Mouse (Mus musculus): ENCODE results near the gene Zic2.

Zic2 gene

DNA sequence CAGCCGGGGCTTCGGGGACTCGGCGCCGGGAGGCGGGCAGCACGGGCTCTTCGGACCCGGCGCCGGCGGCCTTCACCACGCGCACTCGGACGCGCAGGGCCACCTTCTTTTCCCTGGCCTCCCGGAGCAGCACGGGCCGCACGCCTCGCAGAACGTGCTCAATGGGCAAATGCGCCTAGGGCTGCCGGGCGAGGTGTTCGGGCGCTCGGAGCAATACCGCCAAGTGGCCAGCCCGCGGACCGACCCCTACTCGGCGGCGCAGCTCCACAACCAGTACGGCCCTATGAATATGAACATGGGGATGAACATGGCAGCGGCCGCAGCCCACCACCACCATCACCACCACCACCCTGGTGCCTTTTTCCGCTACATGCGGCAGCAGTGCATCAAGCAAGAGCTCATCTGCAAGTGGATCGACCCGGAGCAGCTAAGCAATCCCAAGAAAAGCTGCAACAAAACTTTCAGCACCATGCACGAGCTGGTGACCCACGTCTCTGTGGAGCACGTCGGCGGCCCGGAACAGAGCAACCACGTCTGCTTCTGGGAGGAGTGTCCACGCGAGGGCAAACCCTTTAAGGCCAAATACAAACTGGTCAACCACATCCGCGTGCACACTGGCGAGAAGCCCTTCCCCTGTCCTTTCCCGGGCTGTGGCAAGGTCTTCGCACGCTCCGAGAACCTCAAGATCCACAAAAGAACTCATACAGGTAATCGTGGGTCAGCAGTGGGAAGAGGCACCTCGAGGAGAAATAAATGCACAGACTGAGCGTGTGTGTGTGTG, 996 bp downstream of the Zic2 start:
- CTCF ChIA-PET = interaction anchor here (0.8 kb wide), 1 partner anchor 13 kb away, joined by 3 read pairs; no protein-coding TSS in a partner anchor

DNA sequence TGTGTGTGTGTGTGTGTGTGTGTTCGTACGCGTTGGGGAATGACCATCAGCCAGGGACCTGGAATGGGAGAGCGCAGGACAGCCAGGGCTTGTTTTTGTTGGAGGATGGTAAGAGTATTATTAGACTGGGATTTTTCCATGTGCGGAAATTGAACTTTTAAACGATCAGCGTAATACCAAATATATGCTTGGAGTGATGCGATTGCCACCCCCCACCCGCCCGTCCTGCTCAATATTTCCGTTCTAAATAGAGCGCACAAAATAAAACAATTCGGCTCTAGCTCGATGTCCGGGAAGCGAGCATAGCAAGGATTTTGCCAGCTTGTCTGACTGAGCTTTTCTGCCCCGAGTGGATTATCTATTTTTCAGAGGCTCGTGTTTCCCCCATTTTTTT, 1.6 kb downstream of the Zic2 start:
- CTCF ChIA-PET = interaction anchor here (0.6 to 0.8 kb wide), 2 partner anchors 10 to 12 kb away, joined by 3 to 4 read pairs; no protein-coding TSS in a partner anchor

DNA sequence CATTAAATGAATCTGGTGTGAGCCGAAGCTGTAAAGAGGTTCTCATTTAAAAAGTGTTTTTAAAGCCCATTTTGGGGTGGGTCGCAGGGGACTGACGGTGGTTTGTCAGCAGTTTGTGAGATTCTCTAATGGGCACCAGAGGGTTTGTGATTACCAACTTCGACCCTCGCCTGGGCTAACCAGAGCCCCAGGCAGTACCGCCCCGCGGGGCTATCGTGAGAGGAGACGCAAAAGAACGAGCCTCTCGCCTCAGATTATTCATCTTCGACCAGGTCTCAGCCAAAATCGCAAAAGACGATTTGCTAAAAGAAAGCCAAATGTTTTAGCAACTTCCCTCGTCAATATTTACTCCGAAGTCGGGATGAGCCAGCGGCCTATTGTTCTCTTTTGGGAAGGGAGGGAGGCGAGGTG, 2.0 kb downstream of the Zic2 start:
- CTCF ChIA-PET = interaction anchor here (0.6 kb wide), 1 partner anchor 11 kb away, joined by 4 read pairs; no protein-coding TSS in a partner anchor

DNA sequence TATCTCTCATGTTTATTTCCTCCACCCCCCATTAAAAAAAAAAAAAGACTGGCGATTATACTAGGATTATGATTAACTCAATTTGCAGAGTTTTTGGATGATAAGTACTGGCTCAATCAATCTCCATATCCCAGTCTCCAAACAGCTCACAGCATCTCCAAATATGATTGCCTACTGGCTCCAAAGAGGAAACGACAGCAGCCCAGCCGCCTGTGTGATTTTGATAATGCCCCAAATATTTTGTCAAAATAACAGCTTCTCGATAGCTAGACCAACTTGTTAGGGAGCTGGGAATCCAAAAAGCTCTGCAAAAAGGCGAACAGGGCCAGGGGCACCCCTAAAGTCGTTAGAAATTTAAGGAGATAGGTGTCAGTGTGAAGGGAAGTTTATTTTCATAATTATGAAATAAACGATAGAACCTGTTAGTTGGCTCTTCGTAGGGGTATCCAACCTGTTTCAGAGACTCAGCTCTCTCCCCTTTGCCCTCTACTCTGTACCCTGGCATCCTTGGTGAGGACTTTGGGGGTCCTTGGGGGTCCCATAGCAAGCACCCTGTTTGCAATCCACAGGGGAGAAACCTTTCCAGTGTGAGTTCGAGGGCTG, 2.8 kb downstream of the Zic2 start:
- CTCF ChIA-PET = interaction anchor here (0.6 to 1.0 kb wide), 2 partner anchors 9 to 418 kb away, joined by 4 to 5 read pairs; no protein-coding TSS in a partner anchor

DNA sequence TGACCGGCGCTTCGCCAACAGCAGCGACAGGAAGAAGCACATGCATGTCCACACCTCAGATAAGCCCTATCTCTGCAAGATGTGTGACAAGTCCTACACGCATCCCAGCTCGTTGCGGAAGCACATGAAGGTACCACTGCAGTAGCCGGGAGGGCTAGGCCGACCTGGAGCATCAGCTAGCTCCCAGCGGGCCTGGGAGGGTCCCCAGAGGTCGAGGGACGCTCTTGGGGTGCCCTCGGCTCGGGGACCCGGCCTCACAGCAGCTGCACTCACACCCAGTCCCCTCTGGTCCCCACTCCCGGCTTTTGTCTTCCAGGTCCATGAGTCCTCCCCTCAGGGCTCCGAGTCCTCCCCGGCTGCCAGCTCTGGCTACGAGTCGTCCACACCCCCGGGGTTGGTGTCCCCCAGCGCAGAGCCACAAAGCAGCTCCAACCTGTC, 3.4 kb downstream of the Zic2 start:
- CTCF ChIA-PET = interaction anchor here (0.5 to 1.0 kb wide), 3 partner anchors 9 to 419 kb away, joined by 4 to 6 read pairs (median 5); partner anchors contain the start of gene Zic5

DNA sequence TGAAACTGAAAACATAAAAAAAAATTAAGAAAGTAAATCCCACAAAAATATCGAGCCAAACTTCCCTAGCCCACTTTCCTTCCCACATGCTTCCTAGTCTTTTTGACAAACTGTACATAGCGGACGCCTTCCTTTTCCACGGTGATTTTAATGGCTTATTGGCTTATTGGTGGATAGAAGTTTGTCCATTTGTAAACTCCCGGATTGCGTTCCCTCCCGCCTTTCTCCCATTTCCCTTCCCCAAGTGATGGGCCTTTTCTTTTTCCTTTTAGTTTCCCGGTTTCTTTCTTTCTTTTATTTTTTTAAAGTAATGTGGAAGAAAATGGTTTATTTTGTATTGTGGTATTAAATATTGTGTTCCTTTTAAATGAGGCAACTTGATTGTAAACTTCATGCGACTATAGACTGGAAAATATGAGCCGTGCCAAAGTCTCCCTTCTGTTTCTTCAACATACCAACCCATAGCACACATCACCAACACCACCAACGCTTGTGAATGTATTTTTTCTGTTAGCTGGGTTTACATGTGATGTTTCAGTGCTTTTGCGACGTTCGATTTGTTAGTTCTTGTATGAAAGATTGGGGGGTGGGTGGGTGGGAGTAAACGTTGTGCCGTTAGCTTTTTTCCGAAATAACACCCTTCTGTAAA, 4.3 kb downstream of the Zic2 start:
- CTCF ChIA-PET = no interaction called here

DNA sequence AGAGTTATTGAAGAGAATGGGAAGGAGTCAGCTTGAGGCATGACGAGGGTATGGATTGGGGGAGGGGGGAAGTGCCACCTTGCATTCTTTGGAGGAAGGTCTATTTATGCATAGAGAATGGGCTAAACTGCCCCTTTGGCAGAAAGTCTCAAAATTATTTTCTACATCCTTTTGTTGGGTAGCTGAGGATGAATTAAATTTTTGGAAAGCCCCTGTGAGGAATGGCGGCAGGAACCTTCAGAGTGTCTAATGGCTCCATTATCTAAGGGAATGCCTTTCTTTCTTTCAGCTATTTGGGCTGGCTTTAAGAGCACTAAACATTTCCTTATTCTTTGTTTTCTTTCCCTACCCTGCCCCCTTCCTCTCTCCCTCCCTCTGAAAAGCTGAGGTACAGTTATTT, 5.1 kb downstream of the Zic2 start:
- CTCF ChIA-PET = interaction anchor here (0.7 kb wide), 1 partner anchor 12 kb away, joined by 3 read pairs; no protein-coding TSS in a partner anchor

DNA sequence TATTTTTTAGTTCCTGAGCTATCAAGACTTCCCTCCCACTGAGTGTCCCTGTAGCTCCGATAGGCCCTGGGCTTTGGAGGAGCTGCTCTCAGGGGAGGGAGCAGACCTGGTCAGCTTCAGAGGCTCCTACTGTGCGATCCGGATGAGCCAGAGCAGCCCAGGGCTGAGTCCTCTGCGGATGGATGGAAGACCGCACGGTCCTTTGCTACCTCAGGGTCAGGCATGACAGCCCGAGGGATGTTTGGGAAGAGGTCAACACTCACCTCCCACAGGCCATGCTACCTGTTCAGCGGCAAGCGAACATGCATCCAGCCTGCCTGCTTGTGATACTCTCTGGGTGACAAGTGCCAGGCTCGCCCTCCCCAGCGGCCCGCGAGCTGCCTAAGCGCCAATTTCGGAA, 5.9 kb downstream of the Zic2 start:
- CTCF ChIA-PET = no interaction called here

DNA sequence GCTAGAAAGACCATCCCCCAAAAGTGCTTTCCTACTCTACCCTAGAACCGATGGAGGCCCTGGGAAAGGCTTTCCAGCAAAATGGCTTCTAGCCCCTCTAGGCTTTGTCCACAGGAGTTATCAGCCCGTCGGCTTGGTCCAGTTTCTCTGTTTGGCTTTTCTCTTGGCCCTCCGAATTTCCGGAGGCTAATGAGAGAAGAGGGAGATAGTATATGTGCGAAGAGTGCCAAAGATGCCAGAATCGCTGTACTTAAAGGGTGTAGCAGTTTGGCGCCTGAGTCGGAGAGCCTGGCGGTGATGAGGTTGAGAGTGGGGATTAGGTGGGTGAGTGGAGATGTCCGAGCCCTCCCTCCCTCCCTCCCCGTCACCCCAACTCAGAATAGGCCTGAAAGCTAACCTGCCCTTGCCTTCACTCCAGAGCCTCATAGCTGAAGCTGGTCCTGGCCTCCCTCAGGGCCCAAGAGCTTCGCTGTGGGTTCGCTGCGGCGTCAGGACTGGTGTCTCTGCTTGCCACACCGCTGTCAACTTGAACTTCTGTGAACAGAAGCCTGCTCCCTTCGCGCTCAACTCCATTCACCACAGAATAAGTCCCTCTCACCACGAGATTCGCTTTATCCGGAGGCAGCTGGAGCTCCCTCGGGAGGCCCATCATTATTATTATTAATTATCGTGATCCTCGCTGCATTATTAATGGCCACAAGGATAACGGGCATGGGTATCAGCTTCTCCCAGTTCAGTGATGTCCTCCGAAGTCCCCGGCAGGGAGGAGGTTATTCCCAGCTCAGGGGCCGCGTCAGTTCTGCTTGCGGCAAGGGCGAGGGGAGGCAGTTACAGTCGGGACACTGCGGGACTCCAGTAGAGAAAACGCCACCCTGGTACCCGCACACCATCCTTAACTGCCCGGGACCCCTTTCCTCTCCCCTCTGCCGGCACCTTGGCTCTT, 7.1 kb downstream of the Zic2 start:
- CTCF ChIA-PET = interaction anchor here (0.6 kb wide), 2 partner anchors 27 to 143 kb away, joined by 3 read pairs; no protein-coding TSS in a partner anchor

DNA sequence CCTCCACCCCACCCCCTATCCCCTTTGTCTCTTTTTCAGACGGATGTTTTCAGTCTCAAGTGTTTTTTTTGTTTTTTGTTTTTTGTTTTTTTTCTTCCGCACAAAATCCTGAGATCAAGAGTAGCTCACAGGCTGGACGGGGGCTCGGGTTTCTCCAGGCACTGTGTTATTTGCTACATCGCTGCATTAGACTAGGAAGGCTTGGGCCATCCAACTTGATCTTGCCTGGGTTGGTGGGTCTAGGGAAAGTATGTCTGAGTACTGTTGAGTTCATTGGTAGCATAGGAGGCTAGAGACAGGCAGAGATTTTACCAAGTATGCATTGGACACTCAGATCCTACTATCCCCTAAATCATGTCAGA, 7.8 kb downstream of the Zic2 start:
- CTCF ChIA-PET = interaction anchor here (0.6 to 0.7 kb wide), 2 partner anchors 27 to 1205 kb away, joined by 3 to 4 read pairs; no protein-coding TSS in a partner anchor

DNA sequence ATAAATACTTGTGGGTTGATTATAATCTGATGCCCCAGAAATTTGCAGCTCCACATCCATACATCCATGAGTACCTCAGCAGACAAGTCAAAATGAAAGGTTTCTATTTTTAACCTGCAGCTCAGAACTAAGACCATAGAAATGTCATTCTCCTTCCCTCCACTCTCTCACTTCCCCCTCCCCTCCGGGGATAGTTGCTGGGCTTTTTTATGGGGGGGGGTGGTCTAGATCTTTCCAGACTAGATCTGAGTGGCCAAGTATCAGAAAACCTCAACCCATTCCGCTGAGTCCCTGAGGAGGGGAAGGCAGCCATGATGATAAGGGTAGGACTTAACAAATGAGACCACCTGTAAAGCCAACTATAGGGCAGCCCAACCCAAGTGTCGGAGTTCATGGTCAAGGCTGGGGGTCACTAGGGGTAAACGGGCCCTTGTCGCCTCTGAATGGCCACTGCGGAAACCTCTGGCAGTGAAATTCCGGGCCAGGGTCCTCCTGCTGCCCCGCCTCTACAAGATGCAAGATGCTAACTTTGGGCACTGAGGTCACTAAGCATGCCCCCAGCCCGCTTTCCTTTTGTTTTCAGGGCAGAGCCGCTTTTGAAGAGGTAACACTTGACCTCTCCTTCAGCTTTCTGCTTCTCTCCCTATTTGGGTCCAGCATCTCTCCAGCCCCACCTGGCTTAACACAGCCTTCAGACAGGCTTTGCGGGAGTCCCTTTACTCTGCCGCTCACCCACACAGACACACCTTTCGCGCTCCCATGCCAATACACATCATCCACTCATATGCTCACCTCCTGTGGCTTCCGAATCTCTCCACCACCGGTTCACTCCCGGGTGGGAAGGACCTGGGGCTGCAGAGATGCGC, 8.6 kb downstream of the Zic2 start:
- CTCF ChIA-PET = interaction anchor here (0.6 to 0.7 kb wide), 2 partner anchors 26 to 1206 kb away, joined by 3 to 4 read pairs; no protein-coding TSS in a partner anchor

DNA sequence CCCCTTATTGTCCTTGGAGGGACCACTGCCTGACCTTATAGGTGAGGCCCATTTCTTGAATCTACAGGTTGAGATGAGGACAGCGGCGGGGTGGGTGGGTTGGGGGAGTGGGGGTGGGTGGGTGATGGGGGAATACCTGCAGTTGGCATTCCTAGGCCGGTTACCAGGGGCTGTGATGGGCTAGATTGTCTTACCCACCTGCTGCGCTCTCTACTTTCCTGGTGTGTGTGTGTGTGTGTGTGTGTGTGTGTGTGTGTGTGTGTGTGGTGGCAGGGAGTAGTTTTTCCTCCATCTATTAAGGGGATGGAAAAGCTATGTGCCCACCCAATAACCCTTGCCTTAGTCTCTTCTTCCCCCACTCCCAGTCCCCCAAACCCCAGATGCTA, 9.2 kb downstream of the Zic2 start:
- CTCF ChIA-PET = no interaction called here

DNA sequence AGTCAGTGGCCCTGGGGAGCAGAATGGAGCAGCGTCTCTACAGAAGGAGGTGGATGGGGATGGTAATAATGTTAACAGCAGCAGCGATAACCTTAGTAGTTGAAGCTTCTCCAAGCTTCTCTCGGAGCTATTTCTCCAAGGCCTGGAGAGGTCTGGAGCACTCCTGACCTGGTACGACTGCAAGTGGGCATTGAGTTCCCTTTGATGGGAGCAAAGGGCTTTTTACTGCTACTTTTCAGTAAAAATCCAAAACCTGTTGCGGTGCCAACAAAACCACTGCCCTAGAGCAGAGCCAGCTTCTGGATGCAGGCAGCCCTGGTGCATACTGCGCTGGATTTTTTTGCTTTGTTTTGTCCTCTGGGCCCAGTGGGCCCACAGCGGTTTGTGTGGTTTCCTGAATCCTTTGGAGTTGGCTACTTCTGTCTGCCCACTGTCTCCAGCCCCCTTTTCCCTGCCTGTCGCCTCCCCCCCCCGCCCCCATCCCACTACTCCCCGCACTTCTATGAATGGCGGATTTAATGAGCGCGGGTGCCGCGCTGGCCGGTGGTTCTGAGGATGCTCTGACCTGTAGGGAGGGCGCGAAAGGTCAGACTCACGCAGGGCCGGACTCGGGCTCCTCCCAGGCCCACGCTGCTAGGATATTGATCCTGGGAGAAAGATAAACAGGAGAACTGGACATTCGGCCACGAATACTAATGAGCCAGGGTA, 9.8 kb downstream of the Zic2 start:
- CTCF ChIA-PET = no interaction called here

DNA sequence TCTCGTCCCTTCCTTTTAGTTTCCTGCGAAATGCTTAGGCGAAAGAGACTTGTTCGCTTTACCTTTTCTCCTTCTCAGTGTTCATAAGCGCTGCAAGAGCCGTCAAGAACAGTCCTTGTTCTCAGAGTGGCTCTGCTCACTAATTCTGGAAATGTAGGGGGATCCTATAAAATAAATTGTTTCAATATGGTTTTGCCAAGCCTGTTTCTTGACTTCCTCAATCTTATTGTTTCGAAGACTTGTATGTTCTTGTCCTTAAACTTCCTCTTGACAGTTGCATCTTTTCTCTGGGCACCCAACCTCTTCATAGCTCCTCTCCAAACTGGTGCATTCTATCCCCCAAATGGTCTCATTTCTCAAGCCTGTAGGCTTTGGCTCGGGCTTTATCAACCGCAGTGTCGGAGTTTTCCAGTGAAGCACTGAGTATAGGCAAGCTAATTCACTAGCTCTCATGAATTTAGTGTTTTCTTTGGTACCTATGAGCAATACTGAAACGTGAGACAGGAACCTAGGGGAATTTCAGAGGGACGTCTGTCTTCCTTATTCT, 10.5 kb downstream of the Zic2 start:
- CTCF ChIA-PET = no interaction called here

DNA sequence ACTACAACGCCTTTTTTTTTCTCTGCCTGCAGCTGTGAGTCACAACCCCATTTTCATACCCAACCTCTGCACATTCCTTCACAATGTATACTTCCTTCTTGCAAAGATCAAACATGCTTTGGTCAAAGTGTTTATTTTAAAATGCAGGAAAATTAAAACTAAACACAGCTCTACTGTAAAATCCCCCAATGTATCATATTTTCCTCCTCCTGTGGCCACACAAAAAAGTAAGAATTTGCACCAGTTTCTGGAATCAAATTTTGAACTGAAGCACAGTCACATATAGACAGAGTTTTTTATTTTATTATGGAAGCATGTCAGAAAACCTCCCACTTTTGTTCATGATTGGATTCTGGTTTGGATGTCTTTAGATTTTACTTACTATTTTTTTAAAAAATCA, 11.4 kb downstream of the Zic2 start:
- CTCF ChIA-PET = interaction anchor here (0.5 kb wide), 1 partner anchor 22 kb away, joined by 3 read pairs; no protein-coding TSS in a partner anchor

DNA sequence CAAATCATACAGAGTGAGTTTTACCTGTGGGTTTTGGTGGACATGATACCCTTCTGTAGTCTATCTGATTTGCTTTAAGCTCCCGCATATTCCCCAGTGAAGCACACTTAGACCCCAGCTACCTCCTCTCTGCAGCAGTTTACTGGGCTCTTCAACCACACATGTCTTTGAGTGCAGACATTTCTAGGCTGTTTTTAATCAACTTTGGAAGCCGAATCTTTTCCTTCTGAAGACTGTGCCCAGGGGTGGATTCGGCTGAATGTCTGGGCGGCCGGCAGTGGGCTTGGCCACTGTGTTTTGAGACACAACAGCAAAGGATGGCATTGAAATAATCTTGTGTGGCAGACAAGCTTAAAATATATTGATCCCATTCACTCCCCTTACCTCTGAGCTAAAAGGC, 12.1 kb downstream of the Zic2 start:
- CTCF ChIA-PET = interaction anchor here (0.5 to 0.7 kb wide), 2 partner anchors 9 to 23 kb away, joined by 3 to 5 read pairs; no protein-coding TSS in a partner anchor

DNA sequence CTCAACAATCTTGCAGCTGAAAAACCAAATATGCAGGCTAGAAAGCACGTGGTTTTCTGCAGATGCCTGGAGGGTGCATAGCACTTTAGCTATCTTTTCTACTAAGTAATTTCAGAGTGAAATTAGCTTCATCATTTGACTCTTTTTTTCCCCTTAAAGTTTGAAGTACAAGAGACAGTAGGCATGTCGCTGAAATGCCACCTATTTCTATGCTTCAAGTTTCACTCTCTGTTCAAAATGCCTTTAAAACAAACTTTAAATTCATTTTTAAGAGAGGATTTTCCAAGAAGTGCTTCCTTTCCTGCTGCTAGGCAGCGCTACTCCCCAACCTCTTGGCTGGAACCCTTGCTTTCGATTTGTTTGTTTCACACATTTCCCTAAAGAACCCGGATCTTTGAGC, 13.8 kb downstream of the Zic2 start:
- CTCF ChIA-PET = interaction anchor here (1.1 kb wide), 1 partner anchor 12 kb away, joined by 3 read pairs; no protein-coding TSS in a partner anchor

DNA sequence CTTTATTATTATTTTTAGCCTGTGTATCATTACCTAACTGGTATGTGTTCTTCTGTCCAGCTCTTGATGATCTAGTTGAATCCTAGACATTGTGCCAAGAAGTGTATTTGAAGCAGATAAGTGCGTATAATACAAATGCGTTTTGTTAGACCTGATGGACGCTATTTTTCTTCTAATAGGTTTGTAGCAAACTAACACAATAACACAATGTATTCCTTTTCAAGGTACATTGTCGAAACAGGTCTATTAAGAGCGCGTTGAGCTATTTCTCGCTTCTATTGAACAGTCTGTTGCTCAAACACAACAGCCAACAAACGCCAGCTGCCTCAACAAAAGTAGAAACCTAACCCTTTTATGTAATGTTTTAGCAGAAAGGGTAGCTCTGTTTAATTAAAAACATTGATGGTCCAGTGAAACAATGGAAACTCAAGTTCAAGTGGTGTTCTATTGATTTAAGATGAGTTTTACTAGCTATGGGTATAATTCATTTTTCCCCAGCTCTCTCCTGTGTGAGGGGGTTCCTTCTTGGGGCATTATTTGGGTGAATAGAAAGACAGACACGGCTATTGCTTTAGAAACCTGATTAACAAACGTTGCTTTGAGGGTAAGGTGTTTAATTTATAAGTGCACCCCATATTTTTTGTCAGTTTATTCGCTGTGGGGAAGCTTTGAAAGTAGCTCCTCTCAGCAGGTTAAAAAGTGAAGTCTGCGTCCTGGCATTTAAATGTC, 14.6 kb downstream of the Zic2 start:
- CTCF ChIA-PET = interaction anchor here (0.7 to 1.1 kb wide), 2 partner anchors 13 to 549 kb away, joined by 3 read pairs; no protein-coding TSS in a partner anchor

Data from spleen, embryonic (tissue).